Mouse (Mus musculus) left cerebral cortex, adult 9 months (tissue): ENCODE measurements around the gene Ctdsp2.

Experiments
- DNase-seq, 2 experiments: peaks; one replicate each; pipeline ENCODE4 v3.0.0; 2022; ENCODE audit warnings: low spot score in 2 of 2

The Ctdsp2 gene

GRCm38 (mm10) chr10:126978277-126978994 lies at the start of gene Ctdsp2:
TSS of gene Ctdsp2 (plus strand) at chr10:126978717.
- peak; percentile 96 to 100 for DNase-seq

DNA sequence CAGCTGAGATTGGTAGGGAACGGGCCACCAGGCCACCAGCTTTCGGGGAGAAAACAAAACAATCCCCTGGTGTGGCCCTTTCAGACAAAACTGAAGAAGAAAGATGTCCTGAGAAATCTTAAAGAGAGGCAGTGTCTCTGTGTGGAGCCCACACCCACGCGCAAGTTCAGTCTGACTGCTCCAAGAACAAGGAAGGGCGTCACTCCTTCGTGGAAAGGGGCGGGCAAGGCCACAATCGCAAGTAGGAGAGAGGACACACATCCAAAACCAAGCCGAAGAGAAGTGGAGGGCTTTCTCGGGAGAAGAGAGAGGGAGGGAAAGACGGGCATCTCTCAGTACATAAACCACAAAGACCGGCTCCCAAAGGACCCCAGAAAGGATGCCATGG lies 49.7 kb upstream of the Ctdsp2 start:
- no peak for DNase-seq

DNA sequence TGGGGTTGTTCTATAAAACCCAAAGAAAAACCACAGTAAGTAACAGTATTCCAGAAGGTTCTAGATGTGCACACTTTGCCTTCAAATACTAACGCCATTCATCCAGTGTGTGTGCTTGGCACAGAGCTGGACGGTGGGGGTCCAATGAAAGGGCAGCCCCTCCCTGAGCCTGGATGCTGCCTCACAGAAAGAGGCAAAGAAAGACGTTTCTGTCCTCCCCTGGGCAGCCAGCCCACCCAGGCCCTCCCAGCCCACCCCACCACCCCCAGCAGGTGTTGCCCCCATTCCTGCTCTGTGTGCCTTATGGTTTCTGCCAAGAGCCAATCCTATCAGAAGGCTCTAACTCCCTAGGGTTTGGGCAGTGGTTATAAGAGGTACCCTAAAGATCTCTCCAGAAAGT lies 49.0 kb upstream of the Ctdsp2 start:
- no peak for DNase-seq

- DNase-seq = no peak
These were observed 48.0 kb upstream of the Ctdsp2 start for GRCm38 (mm10) chr10:126930270-126931121.

DNA sequence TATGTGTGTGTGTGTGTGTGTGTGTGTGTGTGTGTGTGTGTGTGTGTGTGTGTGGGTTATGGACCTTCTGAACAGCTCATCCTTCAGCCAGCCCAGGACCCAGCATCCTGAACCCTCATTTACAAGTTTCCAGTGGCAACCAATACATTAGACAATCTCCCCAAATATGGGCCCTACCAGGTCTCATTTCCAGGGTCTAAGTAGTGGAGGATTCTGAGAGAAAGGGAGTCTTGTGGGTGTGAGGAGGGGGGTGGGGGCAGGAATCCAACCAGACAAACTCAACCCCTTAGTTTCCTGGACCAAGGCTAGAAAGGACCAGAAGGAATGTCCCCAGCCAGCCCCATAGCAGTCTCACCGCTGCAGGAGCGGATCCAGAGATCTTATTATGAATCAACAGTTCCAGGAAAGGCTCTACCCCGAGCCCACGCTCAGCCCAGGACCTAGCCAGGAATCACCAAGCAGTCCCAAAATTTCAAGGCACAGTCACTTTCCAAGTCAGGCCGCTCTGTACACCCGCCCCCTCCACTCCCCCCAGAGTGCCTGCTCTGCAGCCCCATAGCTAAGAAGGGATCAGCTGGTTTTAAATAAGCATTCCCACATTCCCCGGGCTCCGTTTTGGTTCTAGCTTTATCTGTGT lies 47.3 kb upstream of the Ctdsp2 start:
- DNase-seq = peak in 1 of 2 experiments; percentile 63

DNA sequence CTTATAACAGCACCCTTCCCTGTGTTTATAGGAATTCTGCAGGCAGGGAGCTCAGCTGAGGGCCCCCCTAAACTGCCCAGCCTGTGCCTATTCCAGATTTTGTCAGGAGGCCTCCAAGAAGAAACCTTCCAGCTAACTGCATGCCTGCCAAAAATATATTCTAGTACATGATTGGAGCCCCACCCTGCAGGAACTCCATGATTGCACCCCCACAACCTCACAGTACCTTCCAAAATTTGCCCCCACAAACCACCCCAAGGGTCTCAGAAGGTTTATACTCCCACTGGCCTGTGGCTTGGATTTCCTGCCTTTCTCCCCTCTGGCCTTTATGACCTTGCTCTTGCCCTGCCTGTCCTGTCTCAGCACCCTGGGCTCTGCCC lies 46.8 kb upstream of the Ctdsp2 start:
- DNase-seq = no peak

GRCm38 (mm10) chr10:126934561-126934960 lies 44.0 kb upstream of the Ctdsp2 start:
- DNase-seq = no peak

DNA sequence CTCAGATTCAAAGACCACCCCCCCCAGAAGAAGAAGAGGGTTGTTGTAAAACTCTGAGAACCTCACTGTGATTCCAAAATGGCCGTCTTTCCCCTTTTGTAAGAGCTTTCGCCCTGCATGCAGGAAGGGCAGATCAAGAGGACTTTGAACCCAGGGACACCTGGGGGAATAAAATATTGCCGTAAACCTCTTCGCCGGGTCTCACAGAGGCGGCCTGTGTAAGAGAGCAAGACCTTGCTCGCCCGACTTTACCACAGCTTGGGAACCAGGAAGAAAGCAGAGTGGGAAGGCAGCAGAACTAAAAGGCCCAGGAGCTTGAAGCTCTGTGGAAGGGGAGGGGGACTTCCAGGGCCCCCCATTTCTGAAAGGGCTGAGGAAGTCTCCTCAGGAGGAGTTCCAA lies 43.4 kb upstream of the Ctdsp2 start:
- no peak for DNase-seq

- DNase-seq = peak; percentile 71 to 74
These were observed 42.7 kb upstream of the Ctdsp2 start for GRCm38 (mm10) chr10:126935556-126936381.

GRCm38 (mm10) chr10:126940949-126941348 lies 37.6 kb upstream of the Ctdsp2 start:
- no peak for DNase-seq

DNA sequence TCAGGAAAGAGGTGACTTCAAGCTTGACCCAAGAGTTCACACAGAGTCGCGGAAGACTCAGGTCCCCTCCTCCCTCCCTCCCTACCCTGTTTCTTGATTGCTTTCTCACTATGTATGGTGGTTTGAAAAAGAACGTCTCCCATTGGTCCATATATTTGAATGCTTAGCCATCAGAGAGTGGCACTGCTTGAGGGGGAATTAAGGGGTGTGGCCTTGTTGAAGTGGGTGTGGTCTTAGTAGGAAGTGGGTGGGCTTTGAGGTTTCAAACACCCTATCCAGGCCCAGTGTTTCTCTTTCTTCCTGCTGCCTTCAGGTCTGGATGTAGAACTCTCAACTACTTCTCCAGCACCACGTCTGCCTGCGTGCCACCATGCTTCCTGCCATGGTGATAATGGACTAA lies 33.0 kb upstream of the Ctdsp2 start:
- no peak for DNase-seq

- DNase-seq = no peak
These were observed 28.7 kb upstream of the Ctdsp2 start for GRCm38 (mm10) chr10:126949824-126950223.

DNA sequence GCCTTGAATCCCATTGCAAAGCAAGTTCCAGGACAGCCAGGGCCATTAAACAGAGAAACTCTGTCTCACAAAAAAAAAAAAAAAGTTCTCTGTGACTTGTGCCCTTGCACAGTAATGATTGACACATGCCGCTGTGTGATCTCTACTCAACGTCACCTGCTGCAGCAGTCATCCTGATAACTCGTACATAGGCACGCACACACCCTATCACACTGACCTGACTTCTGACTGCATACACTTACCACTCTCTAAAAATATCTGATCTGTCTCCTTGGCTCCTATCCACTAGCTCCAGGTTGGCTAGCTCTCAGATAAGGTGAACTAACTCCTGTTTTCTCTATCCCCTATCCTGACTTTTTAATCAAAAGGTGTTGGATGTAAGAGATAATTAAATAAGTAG lies 27.9 kb upstream of the Ctdsp2 start:
- DNase-seq = no peak

DNA sequence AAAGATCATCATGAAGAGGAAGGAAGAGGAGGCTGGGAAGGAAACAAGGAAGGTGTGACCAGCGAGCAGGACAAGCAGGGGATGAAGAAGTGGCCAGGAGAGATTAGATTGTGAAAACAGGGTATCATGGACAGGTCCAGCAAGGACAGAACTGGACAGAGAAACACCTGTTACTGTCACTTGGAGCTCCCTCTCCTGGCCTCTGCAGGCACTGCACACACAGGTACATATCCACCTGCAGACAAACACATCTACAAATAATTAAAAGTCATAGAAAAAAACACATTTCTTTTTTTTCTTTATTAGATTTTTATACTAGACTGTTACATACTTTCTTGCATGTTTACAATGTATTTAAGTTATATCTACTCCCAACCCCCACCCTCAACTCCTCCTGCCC lies 26.1 kb upstream of the Ctdsp2 start:
- no peak for DNase-seq

DNA sequence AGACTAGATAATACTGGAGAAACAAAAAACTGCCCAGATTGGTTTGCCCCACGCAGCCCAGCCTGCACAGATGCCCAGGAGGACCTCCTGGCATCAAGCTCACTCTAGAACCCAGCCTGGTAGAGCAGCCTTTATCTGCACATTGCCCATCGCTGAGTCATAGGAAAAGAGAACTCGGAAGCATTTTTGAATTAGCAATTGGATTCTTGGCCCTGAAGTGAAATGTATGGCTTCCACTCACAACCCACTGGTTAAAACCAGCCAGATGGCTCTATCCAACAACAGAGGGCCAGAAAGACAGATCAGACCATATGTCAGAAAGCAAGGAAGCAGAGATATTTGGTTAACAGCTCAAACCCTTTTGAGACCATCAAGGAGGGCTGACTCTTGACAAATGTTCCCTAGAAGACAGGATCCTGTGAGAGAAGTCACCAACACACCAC lies 25.5 kb upstream of the Ctdsp2 start:
- peak in 1 of 2 experiments; percentile 75 for DNase-seq

DNA sequence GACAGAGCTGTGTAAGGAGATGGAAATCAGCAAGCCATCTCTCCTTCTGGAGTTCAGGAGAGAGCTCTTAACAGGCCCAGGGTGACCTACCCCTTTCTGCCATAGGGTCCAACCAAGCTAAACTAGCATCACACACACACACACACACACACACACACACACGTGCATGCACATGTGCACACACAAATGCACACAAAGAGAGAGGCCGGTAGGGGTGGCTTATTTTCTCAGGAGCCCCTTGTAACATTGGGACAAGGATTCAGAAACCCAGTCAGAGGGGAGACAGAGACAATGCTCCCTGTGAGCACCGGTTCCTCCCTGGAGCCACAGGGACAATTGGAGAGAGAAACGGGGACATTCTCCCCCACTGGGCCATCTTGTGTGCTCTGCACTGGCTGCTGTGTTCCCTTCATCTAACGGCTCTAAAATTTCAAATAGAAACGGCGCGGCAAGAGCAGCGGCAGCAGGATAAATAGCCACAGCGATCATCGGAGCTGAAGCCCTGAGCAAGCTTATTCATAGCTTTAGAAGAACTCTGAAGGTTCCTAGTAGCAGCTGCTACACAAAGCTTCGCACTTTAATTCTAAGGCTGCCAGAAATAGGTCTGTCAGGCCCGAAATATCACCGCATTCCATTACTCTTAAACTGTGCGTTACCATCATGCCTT lies 21.7 kb upstream of the Ctdsp2 start:
- DNase-seq = peak in 1 of 2 experiments; percentile 68

DNA sequence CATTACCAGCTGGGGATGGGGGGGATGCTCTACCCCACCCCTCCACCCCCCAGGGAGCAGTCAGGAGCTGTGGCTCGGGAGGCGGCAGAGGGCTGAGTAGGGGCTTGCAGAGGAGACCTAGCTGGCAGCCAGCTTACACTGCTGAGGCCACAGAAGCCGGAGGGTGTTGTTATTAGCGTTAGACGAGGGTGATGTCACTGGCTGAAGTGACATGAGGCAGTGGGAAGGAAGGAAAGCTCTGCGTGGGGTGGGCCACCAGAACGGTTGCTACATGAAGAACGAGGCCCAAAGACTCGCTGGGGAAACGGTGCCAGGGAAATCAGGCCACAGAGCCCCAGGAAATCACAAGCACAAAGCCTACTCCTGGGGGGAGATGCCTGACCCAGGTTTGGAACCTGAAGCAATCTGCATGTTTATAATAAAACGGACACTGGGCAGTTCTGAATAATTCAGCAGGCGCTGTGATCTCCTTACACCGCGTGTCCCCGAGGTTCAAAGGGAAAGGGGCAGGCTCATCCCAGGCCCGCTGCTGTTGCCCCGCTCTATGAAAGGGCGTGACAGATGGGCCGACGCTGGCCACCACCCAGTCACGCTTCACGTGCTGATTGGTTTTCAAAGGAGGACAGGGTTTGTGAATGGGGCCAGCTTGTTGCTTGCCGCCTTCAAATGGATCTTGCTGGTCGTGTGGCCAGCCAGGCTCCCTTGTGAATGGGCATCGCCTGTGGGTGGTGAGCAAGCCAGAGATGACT lies 21.0 kb upstream of the Ctdsp2 start:
- peak in 1 of 2 experiments; percentile 67 for DNase-seq

GRCm38 (mm10) chr10:126960496-126960895 lies 18.0 kb upstream of the Ctdsp2 start:
- no peak for DNase-seq

- DNase-seq = no peak
These were observed 16.8 kb upstream of the Ctdsp2 start for GRCm38 (mm10) chr10:126961757-126962156.

DNA sequence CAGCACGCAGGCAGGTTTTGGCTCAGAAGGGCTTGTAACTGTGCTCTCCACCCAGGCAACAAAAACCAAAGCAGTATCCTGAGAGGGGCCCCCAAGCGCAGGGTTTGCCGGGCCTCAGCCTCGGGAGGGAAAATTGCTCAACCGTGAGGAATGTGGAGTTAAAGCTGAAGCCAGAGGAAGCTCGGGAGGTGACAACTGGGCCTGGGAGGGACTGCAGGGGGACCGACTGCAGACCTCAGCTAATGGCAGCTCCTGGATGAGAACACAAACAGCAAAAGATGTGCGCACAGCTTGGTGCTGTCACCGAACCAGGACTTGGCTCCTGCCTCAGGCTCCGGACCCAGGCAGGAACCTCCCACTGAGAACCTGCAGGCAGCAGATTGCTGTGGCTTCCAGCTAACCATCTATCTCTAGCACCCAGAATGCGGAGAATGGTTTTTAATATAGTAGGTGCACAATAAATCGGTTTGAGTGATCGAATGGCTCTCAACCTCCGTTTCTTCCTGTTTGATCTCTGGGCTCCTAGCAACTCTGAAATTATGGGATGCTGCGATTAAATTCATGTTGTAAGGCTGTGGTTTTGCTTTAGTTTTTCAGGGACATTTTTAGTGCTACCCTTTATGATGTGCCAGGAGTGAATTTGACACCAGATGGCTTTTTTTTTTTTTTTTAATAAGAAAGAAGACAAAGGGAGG lies 16.1 kb upstream of the Ctdsp2 start:
- DNase-seq = peak in 1 of 2 experiments; percentile 50
